Mouse (Mus musculus): ENCODE data around the gene 1700014D04Rik. TPM values are rescaled to one million over a fixed set of nuclear protein-coding genes. Genes with fewer than 3 reads are reported as not detected.
"Not testable (repeated sequence)": the region's sequence is repeated elsewhere in the genome, so short reads cannot be mapped to it uniquely, and the experiment has no call there.

Gene 1700014D04Rik
- polyA plus RNA-seq, 1 experiment from 2014 or later: 0.06 TPM

- not testable (repeated sequence) for H3K4me3 ChIP-seq; H3K27ac ChIP-seq; H3K9ac ChIP-seq; H3K4me1 ChIP-seq; H3K27me3 ChIP-seq; ATAC-seq (ENCODE audit: low FRiP score, low read depth); H3K9me3 ChIP-seq; H3K4me2 ChIP-seq (replicated peaks); H3K36me3 ChIP-seq
- 38% methylated on average over 1 of the region's 1 CpGs for WGBS
Measured at GRCm38 (mm10) chr13:59700137-59700536, 46.4 kb downstream of the 1700014D04Rik start.

- H3K9ac ChIP-seq: no peak overlapping the region
- no peaks in the 10 kb centered on the region for H3K4me1 ChIP-seq
- no peak overlapping the region for H3K4me2 ChIP-seq (replicated peaks)
- H3K27me3 ChIP-seq: no peaks in the 10 kb centered on the region
- no peak overlapping the region for H3K27ac ChIP-seq
- no peaks in the 10 kb centered on the region for H3K36me3 ChIP-seq
- ATAC-seq (ENCODE audit: low FRiP score, low read depth): no peak
- H3K9me3 ChIP-seq: no peaks in the 10 kb centered on the region
- H3K4me3 ChIP-seq: no peak overlapping the region
- WGBS: 90% methylated on average over 8 of the region's 8 CpGs
Measured at GRCm38 (mm10) chr13:59699131-59699530, 47.4 kb downstream of the 1700014D04Rik start.

DNA sequence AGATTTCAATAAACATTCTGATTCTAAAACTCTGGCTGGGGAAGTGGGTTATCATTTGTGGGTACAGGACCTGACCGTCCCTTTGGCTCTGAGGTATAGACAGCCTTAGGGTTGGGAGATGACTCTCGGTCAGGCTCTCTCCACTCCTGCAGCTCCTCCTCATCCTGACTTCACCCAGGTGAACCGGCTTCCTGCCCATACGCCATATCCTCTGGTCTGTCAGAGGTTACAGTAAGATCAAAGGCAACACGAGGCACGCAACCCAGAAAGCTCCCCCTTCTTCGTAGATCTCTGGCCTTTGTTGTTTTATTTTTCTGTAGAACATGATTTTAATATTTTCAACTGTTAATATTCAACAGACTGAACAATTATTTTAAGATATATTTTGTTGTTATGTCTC, 50.8 kb downstream of the 1700014D04Rik start:
- no peak for ATAC-seq (ENCODE audit: low FRiP score, low read depth)
- H3K36me3 ChIP-seq: no peaks in the 10 kb centered on the region
- H3K4me1 ChIP-seq: no peaks in the 10 kb centered on the region
- WGBS: 68% methylated on average over 7 of the region's 7 CpGs
- no peak overlapping the region for H3K4me2 ChIP-seq (replicated peaks)
- H3K9ac ChIP-seq: no peak overlapping the region
- H3K27ac ChIP-seq: no peak overlapping the region
- H3K4me3 ChIP-seq: no peak overlapping the region
- H3K9me3 ChIP-seq: no peaks in the 10 kb centered on the region
- no peaks in the 10 kb centered on the region for H3K27me3 ChIP-seq

GRCm38 (mm10) chr13:59694008-59694407, 52.5 kb downstream of the 1700014D04Rik start, which contains the start of gene 4921517D22Rik:
Gene 4921517D22Rik, minus strand, starts transcription at chr13:59694108.
- no peak within 1 kb of the TSS for H3K4me3 ChIP-seq
- H3K4me1 ChIP-seq: no peaks in the 10 kb centered on the region
- no peaks in the 10 kb centered on the region for H3K36me3 ChIP-seq
- 86% methylated on average over 3 of the region's 3 CpGs for WGBS
- no peak within 1 kb of the TSS for H3K9ac ChIP-seq
- no peak within 1 kb of the TSS for H3K4me2 ChIP-seq (replicated peaks)
- no peaks in the 10 kb centered on the region for H3K9me3 ChIP-seq
- no peak for ATAC-seq (ENCODE audit: low FRiP score, low read depth)
- no peak within 1 kb of the TSS for H3K27ac ChIP-seq
- no peaks in the 10 kb centered on the region for H3K27me3 ChIP-seq

- Histone ChIP-seq H3K9ac (no peak overlapping the region), H3K36me3 (no peaks in the 10 kb centered on the region), H3K4me3 (no peak overlapping the region), H3K9me3 (no peaks in the 10 kb centered on the region), H3K27ac (no peak overlapping the region), H3K27me3 (no peaks in the 10 kb centered on the region), H3K4me1 (no peaks in the 10 kb centered on the region), H3K4me2 (replicated peaks) (no peak overlapping the region)
- no peak for ATAC-seq (ENCODE audit: low FRiP score, low read depth)
- 85% methylated on average over 10 of the region's 10 CpGs for WGBS
Measured at GRCm38 (mm10) chr13:59691478-59691877, 55.1 kb downstream of the 1700014D04Rik start.

Other genes starting within 250 kb of the 1700014D04Rik start
- 12.1 and 12.4 TPM in 2 replicates for gene Agtpbp1, start 161.5 kb downstream of the 1700014D04Rik start, polyA plus RNA-seq (2015; fragmentation: Nextera tagmentation; extraction: Ambion mirVana)
- 116 and 120 TPM in 2 replicates for gene Naa35, start 161.5 kb downstream of the 1700014D04Rik start, polyA plus RNA-seq (2015; fragmentation: Nextera tagmentation; extraction: Ambion mirVana)
- 48.0 and 50.7 TPM in 2 replicates for gene Golm1, start 70.9 kb downstream of the 1700014D04Rik start, polyA plus RNA-seq (2015; fragmentation: Nextera tagmentation; extraction: Ambion mirVana)
- not detected in 2 replicates for gene 4921517D22Rik, start 52.6 kb downstream of the 1700014D04Rik start, polyA plus RNA-seq (2015; fragmentation: Nextera tagmentation; extraction: Ambion mirVana)
- gene Spata31d1a, start 36.4 kb downstream of the 1700014D04Rik start, polyA plus RNA-seq (2015; fragmentation: Nextera tagmentation; extraction: Ambion mirVana): not detected in 2 replicates
- gene Spata31d1b, start 34.5 kb downstream of the 1700014D04Rik start, polyA plus RNA-seq (2015; fragmentation: Nextera tagmentation; extraction: Ambion mirVana): not detected in 2 replicates
- not detected in 2 replicates for gene Spata31d1d, start 15.0 kb downstream of the 1700014D04Rik start, polyA plus RNA-seq (2015; fragmentation: Nextera tagmentation; extraction: Ambion mirVana)
- gene Isca1, start 23.1 kb upstream of the 1700014D04Rik start, polyA plus RNA-seq (2015; fragmentation: Nextera tagmentation; extraction: Ambion mirVana): 111 and 116 TPM in 2 replicates
- not detected in 2 replicates for gene Gm49354, start 35.5 kb upstream of the 1700014D04Rik start, polyA plus RNA-seq (2015; fragmentation: Nextera tagmentation; extraction: Ambion mirVana)
- gene Tut7, start 76.4 kb upstream of the 1700014D04Rik start, polyA plus RNA-seq (2015; fragmentation: Nextera tagmentation; extraction: Ambion mirVana): 56.4 and 57.4 TPM in 2 replicates